Mouse (Mus musculus): ENCODE measurements at regions not wholly inside any gene's neighbourhood (a gene's known extent, or its start where the extent isn't known, plus 50 kb on each side); places are given as distances from the start of the nearest gene placed in this dataset.

DNA sequence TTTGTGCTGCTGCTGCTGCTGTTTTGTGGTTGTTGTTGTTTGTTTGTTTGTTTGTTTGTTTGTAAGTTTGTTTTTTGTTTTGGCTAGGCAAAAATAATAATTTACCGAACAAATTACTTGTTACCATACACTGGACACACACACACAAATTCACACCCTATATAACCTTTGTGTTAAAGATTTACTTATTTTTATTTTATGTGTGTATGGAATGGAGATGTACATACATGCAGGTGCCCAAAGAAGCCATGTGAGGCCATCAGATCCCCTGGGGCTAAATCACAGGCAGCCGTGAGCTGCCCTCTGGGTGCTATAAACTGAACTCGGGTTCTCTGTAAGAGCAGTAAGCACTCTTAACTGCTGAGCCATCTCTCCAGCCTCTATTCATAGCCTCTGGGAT lies 56.0 kb downstream of the Pttg1 start:
- Histone ChIP-seq H3K4me3 (ENCODE audit: low read depth, low read length) (no peak overlapping the region), H3K36me3 (ENCODE audit: control insufficient read depth, insufficient read depth) (no peaks in the 10 kb centered on the region), H3K9me3 (replicated peaks; ENCODE audit: control insufficient read depth, low read length) (no peaks in the 10 kb centered on the region), H3K4me2 (ENCODE audit: low read depth, low read length) (no peak overlapping the region), H3K27me3 (ENCODE audit: control insufficient read depth, insufficient read depth, low read depth, low read length) (no peaks in the 10 kb centered on the region), H3K9ac (ENCODE audit: low read depth, low read length) (no peak overlapping the region), H3K27ac (ENCODE audit: low read length) (no peak overlapping the region), H3K4me1 (ENCODE audit: control insufficient read depth, low read depth, low read length) (no peaks in the 10 kb centered on the region)
- WGBS (ENCODE audit: insufficient replicate concordance), result 72% methylated on average over 3 of the region's 3 CpGs
- ATAC-seq (ENCODE audit: low read depth), result no peak

DNA sequence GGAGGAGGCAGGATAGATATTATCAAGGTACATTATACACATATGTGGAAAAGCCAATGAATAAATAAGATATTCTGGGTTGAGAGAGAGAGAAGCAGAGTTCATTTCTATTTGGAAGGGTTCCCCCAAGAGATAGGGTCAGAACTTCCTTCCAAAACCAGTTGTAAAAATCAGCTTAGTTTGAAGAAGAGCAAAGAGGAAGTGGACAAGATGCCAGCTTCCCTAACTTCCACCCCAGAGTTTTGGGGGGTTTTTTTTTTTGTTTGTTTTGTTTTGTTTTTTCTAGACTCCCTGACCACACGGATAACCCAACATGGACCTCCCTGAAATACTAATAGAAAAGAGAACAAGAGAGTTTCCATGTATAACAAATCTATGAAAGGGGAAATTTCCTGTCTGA lies 57.7 kb downstream of the Pttg1 start:
- Histone ChIP-seq H3K36me3 (ENCODE audit: control insufficient read depth, insufficient read depth) (no peaks in the 10 kb centered on the region), H3K27ac (ENCODE audit: low read length) (no peak overlapping the region), H3K4me3 (ENCODE audit: low read depth, low read length) (no peak overlapping the region), H3K4me2 (ENCODE audit: low read depth, low read length) (no peak overlapping the region), H3K9ac (ENCODE audit: low read depth, low read length) (no peak overlapping the region), H3K4me1 (ENCODE audit: control insufficient read depth, low read depth, low read length) (no peaks in the 10 kb centered on the region), H3K9me3 (replicated peaks; ENCODE audit: control insufficient read depth, low read length) (no peaks in the 10 kb centered on the region), H3K27me3 (ENCODE audit: control insufficient read depth, insufficient read depth, low read depth, low read length) (no peaks in the 10 kb centered on the region)
- ATAC-seq (ENCODE audit: low read depth), result no peak
- 25% methylated on average over 1 of the region's 1 CpGs for WGBS (ENCODE audit: insufficient replicate concordance)

DNA sequence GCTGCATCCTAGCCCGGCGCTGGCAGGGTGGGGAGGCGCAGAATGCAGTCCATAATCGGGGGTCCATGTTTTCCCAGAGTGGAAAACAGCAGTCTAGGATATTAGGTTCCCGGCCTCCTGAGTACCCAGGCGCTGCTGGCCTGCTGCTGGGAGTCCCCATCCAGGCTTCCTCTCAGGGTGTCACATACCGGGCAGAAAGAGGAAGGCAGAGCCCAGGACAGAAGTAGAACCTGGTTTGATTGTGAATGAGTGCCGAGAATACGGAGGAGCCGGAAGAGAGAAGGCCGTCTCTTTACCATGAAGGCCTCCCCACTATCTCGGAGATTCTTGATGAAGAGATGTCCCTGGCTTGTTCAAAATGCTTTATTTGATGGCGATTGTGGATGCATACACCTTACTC lies 64.2 kb downstream of the Pttg1 start:
- H3K9ac ChIP-seq (ENCODE audit: low read depth, low read length), result no peak overlapping the region
- no peaks in the 10 kb centered on the region for H3K27me3 ChIP-seq (ENCODE audit: control insufficient read depth, insufficient read depth, low read depth, low read length)
- no peak overlapping the region for H3K4me2 ChIP-seq (ENCODE audit: low read depth, low read length)
- 45% methylated on average over 13 of the region's 13 CpGs for WGBS (ENCODE audit: insufficient replicate concordance)
- no peak overlapping the region for H3K4me3 ChIP-seq (ENCODE audit: low read depth, low read length)
- H3K4me1 ChIP-seq (ENCODE audit: control insufficient read depth, low read depth, low read length), result no peaks in the 10 kb centered on the region
- H3K27ac ChIP-seq (ENCODE audit: low read length), result no peak overlapping the region
- H3K36me3 ChIP-seq (ENCODE audit: control insufficient read depth, insufficient read depth), result no peaks in the 10 kb centered on the region
- no peak for ATAC-seq (ENCODE audit: low read depth)
- no peaks in the 10 kb centered on the region for H3K9me3 ChIP-seq (replicated peaks; ENCODE audit: control insufficient read depth, low read length)

DNA sequence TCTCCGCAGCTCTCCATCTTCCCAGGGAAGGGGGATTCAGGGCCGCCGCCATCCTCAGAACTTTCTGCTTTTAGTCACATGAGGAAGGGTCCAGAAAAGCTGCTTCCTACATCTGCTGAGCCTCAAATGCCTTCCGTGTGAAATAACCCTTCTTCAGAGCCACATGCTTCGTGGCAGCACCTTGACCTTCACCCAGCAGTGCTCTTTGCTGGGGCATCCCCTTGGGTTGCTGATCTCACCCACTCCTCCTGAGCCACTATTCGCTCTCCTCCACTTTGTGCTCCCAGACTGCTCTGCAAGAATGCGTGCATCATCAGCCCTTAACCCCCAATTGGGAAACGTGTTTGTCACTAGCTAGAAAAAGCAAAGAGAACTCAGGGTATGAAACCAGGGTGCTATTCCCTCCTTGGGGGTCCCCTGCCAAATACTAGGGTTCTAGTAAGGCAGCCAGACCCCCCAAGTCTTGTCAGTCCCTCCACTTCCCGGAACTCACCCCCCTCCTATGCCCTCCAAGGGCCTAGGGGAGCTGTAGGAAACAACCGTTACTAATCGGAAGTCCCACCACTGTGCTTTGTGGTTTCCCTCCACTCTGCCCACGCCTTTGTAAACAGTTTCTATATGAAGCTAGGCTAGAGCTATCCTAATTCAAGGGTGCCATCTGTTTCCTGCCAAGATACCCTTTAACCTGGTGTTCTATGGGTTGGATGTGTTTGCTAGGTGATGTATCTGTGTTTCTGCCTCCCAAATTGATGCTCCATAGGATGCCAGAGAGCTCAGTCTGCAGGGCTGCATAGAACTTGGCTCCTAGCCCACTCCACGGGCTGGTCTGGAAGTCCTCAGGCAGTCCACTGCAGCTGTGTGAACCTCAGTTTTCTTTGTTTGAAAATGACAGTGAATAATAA lies 67.4 kb downstream of the Pttg1 start:
- 32% methylated on average over 13 of the region's 13 CpGs for WGBS (ENCODE audit: insufficient replicate concordance)
- ATAC-seq (ENCODE audit: low read depth), result 0 out of 2 replicates have a peak, but pooled peaks have one; percentile 7
- Histone ChIP-seq H3K4me2 (ENCODE audit: low read depth, low read length) (no peak overlapping the region), H3K36me3 (ENCODE audit: control insufficient read depth, insufficient read depth) (no peaks in the 10 kb centered on the region), H3K27ac (ENCODE audit: low read length) (no peak overlapping the region), H3K9ac (ENCODE audit: low read depth, low read length) (no peak overlapping the region), H3K27me3 (ENCODE audit: control insufficient read depth, insufficient read depth, low read depth, low read length) (no peaks in the 10 kb centered on the region), H3K4me3 (ENCODE audit: low read depth, low read length) (no peak overlapping the region), H3K4me1 (ENCODE audit: control insufficient read depth, low read depth, low read length) (no peaks in the 10 kb centered on the region), H3K9me3 (replicated peaks; ENCODE audit: control insufficient read depth, low read length) (no peaks in the 10 kb centered on the region)

DNA sequence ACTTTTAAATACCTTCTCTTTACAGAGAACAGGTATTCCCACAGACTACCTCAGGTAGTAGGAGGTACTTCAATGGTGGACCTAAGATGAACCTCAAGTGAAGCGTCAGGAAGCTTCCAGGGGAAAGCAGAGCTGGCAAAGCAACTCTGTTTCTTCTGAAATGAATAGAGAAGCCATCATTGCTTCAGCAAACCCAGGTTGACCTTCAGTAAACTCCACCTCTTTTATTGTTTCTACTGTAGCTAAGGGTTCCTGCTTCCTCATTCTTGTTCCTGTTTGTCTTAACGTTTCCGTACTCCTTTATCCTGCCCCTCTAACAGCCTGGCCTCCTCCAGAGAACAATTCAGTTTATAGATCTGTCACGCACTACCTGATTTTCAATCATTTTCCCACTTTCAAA lies 72.4 kb downstream of the Pttg1 start:
- Histone ChIP-seq H3K9me3 (replicated peaks; ENCODE audit: control insufficient read depth, low read length) (no peaks in the 10 kb centered on the region), H3K4me1 (ENCODE audit: control insufficient read depth, low read depth, low read length) (no peaks in the 10 kb centered on the region), H3K4me2 (ENCODE audit: low read depth, low read length) (no peak overlapping the region), H3K27ac (ENCODE audit: low read length) (peak overlapping the region; percentile 27; the same call in 1 of the 2 replicates), H3K36me3 (ENCODE audit: control insufficient read depth, insufficient read depth) (no peaks in the 10 kb centered on the region), H3K9ac (ENCODE audit: low read depth, low read length) (no peak overlapping the region), H3K4me3 (ENCODE audit: low read depth, low read length) (no peak overlapping the region), H3K27me3 (ENCODE audit: control insufficient read depth, insufficient read depth, low read depth, low read length) (no peaks in the 10 kb centered on the region)
- 35% methylated on average over 4 of the region's 4 CpGs for whole genome bisulfite sequencing (ENCODE audit: insufficient replicate concordance)
- peak; percentile 32; the same call in 1 of the 2 replicates for ATAC-seq (ENCODE audit: low read depth)

DNA sequence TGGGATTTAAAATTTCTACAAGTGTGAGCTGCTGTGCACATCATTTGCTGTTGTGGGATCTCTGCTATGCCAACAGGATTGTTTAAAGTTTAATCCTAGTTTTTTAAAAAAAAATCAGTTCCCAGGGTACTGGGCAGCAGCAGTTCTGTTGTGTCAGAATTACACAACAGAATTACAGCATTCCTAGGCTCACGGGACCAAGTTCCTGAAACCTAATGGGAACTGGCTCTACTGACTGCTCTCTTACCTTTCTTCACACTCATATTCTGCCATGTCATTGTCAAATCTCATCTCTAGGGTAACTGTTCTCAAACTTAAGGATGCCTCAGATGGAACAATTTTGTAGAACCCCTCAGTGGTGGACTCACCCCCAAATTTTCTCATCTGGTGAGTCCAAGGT lies 73.0 kb downstream of the Pttg1 start:
- no peaks in the 10 kb centered on the region for H3K36me3 ChIP-seq (ENCODE audit: control insufficient read depth, insufficient read depth)
- no peaks in the 10 kb centered on the region for H3K4me1 ChIP-seq (ENCODE audit: control insufficient read depth, low read depth, low read length)
- H3K27me3 ChIP-seq (ENCODE audit: control insufficient read depth, insufficient read depth, low read depth, low read length), result no peaks in the 10 kb centered on the region
- peak overlapping the region; percentile 27; the same call in 1 of the 2 replicates for H3K27ac ChIP-seq (ENCODE audit: low read length)
- 50% methylated on average over 1 of the region's 1 CpGs for WGBS (ENCODE audit: insufficient replicate concordance)
- H3K4me3 ChIP-seq (ENCODE audit: low read depth, low read length), result no peak overlapping the region
- no peak overlapping the region for H3K4me2 ChIP-seq (ENCODE audit: low read depth, low read length)
- H3K9ac ChIP-seq (ENCODE audit: low read depth, low read length), result no peak overlapping the region
- no peaks in the 10 kb centered on the region for H3K9me3 ChIP-seq (replicated peaks; ENCODE audit: control insufficient read depth, low read length)
- 0 out of 2 replicates have a peak, but pooled peaks have one; percentile 24 for ATAC-seq (ENCODE audit: low read depth)

DNA sequence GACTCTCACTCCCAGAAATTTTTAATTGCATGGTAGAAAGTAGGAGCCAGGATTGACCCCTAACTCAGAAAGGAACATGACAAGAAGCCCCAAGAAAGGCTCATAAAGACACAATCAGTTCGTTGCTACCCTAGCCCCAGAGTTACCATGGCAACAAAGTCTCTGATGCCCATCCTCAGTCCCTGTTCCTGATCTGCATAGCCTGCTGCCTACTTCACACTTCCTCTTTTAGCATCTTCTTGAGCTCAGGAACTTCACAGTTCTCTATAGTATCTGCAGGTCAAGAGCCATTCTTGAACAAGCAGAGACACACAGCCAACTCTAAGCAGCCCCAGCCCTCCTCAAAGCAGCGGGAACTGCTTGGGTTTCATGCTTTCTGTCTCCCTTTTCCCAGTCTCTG lies 74.2 kb downstream of the Pttg1 start:
- no peak for ATAC-seq (ENCODE audit: low read depth)
- WGBS (ENCODE audit: insufficient replicate concordance), result 38% methylated on average over 2 of the region's 2 CpGs
- no peak overlapping the region for H3K27ac ChIP-seq (ENCODE audit: low read length)

DNA sequence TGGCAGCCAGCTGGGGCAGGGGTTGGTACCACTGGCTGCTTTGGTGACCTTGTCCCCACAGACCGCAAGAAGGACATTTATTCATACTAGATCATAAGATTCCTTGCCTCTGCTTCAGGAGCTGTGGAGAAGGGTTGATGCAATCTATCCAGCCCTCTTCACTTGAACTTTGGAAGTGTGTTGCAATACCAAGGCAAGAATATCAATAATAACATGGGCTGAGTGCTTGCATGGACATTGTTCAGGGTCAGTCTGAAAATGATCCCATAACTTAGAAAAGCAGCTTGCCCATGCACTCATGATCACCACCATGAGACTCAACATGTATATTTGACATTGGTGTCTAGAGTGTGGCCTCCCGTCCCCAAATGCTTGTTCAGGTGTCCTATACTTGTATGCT lies 74.7 kb downstream of the Pttg1 start:
- Histone ChIP-seq H3K27ac (ENCODE audit: low read length) (no peak overlapping the region), H3K9me3 (replicated peaks; ENCODE audit: control insufficient read depth, low read length) (no peaks in the 10 kb centered on the region), H3K4me3 (ENCODE audit: low read depth, low read length) (no peak overlapping the region), H3K4me1 (ENCODE audit: control insufficient read depth, low read depth, low read length) (no peaks in the 10 kb centered on the region), H3K27me3 (ENCODE audit: control insufficient read depth, insufficient read depth, low read depth, low read length) (no peaks in the 10 kb centered on the region), H3K4me2 (ENCODE audit: low read depth, low read length) (no peak overlapping the region), H3K9ac (ENCODE audit: low read depth, low read length) (no peak overlapping the region), H3K36me3 (ENCODE audit: control insufficient read depth, insufficient read depth) (no peaks in the 10 kb centered on the region)
- WGBS (ENCODE audit: insufficient replicate concordance), result 56% methylated on average over 2 of the region's 2 CpGs
- ATAC-seq (ENCODE audit: low read depth), result no peak

More for the DNA sequence above, 74.2 kb downstream of the Pttg1 start:
- H3K4me1 ChIP-seq (ENCODE audit: control insufficient read depth, low read depth, low read length), result no peaks in the 10 kb centered on the region
- H3K9me3 ChIP-seq (replicated peaks; ENCODE audit: control insufficient read depth, low read length), result no peaks in the 10 kb centered on the region
- H3K36me3 ChIP-seq (ENCODE audit: control insufficient read depth, insufficient read depth), result no peaks in the 10 kb centered on the region
- no peak overlapping the region for H3K9ac ChIP-seq (ENCODE audit: low read depth, low read length)
- no peaks in the 10 kb centered on the region for H3K27me3 ChIP-seq (ENCODE audit: control insufficient read depth, insufficient read depth, low read depth, low read length)
- no peak overlapping the region for H3K4me3 ChIP-seq (ENCODE audit: low read depth, low read length)
- no peak overlapping the region for H3K4me2 ChIP-seq (ENCODE audit: low read depth, low read length)

DNA sequence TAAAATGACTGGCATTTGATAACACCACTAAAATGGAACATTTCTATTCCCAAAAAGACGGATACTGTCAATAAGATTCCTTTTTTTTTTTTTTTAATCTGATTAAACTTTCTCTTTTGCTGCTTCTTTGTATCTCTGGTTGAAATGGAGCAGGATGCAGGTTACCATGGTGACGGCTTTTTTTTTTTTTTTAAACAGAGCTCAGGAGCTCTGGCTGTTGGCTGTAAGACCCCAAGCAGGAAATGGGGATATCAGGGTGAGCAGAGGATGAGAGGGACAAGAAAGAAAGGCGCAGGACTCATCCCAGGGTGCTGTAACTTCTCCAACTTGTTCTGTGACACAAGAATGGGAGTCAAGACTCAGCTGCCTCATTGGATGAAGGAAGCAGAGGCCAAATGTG lies 75.8 kb downstream of the Pttg1 start:
- ATAC-seq (ENCODE audit: low read depth), result no peak
- no peak overlapping the region for H3K4me2 ChIP-seq (ENCODE audit: low read depth, low read length)
- H3K9me3 ChIP-seq (replicated peaks; ENCODE audit: control insufficient read depth, low read length), result no peaks in the 10 kb centered on the region
- no peaks in the 10 kb centered on the region for H3K4me1 ChIP-seq (ENCODE audit: control insufficient read depth, low read depth, low read length)
- H3K4me3 ChIP-seq (ENCODE audit: low read depth, low read length), result no peak overlapping the region
- no peaks in the 10 kb centered on the region for H3K36me3 ChIP-seq (ENCODE audit: control insufficient read depth, insufficient read depth)
- H3K27ac ChIP-seq (ENCODE audit: low read length), result no peak overlapping the region
- no peak overlapping the region for H3K9ac ChIP-seq (ENCODE audit: low read depth, low read length)
- H3K27me3 ChIP-seq (ENCODE audit: control insufficient read depth, insufficient read depth, low read depth, low read length), result no peaks in the 10 kb centered on the region
- 41% methylated on average over 3 of the region's 3 CpGs for WGBS (ENCODE audit: insufficient replicate concordance)

All from liver, embryonic 16.5 days (tissue).